Mouse (Mus musculus) heart, postnatal 0 days (tissue): ENCODE measurements around the gene Fam129a.

Source experiments
- CTCF ChIP-seq: IDR thresholded peaks from 2 replicates; pipeline ENCODE4 v1.5.1; 2016; ENCODE audit warnings: antibody characterized with exemption, control low read depth, low read depth
- EP300 ChIP-seq: IDR thresholded peaks from 2 replicates; pipeline ENCODE4 v1.6.1; 2016; ENCODE audit warnings: antibody characterized with exemption, low read depth

GRCm38 (mm10) chr1:151543796-151544477 lies 27.0 kb upstream of the Fam129a start:
- TF ChIP-seq CTCF, result no peak
- TF ChIP-seq EP300, result no peak
